ENCODE assay signal across 8 mouse cellular contexts in the genomic region with DNA sequence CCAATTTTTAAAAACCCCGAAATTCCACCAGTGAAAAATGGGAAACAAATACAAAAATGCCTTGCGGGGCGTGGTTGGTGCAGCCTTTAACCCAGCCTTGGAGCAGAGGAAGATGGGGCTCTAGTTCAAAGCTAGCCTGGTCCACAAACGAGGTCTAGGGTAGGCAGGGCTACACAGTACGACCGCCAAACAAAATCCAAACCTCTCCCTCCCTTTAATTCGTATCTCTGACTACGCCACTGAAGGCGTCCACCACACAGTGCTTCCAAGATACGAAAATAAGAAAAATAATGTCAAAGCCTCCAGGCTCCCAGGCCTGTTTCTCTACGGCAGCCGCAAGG. TPM values are rescaled to one million over a fixed set of nuclear protein-coding genes. Genes with fewer than 3 reads are reported as not detected.
DNase-seq lines count a peak whose midpoint lies in the region; ATAC-seq and TF ChIP-seq lines count a peak whose summit lies in the region.

No protein-coding gene starts in this region.

- H3K4me2 ChIP-seq in embryonic facial prominence, embryonic 13.5 days: peak overlapping the region; percentile 60
- H3K4me2 ChIP-seq in intestine, postnatal 0 days (replicated peaks; ENCODE audit: low read depth): peak overlapping the region; percentile 79
- H3K4me2 ChIP-seq in neural tube, embryonic 12.5 days (replicated peaks): peak overlapping the region; percentile 64

- H3K9me3 ChIP-seq in embryonic facial prominence, embryonic 13.5 days: no peaks in the 10 kb centered on the region
- no peaks in the 10 kb centered on the region for H3K9me3 ChIP-seq in intestine, postnatal 0 days (ENCODE audit: control insufficient read depth)
- H3K9me3 ChIP-seq in neural tube, embryonic 12.5 days: no peaks in the 10 kb centered on the region

- DNase-seq in liver, adult 2 months (ENCODE audit: extremely low read depth, low read depth, low spot score): no peak
- DNase-seq in liver: no peak
- DNase-seq in right cerebral cortex, adult 2 months (ENCODE audit: low spot score in 2 of 2): no peak
- no peak for DNase-seq in layer of hippocampus, adult 9-10 months (ENCODE audit: low spot score)
- DNase-seq in embryo, embryonic 11 days: no peak

- peak overlapping the region; percentile 92 for H3K4me3 ChIP-seq in liver, adult 2 months (ENCODE audit: insufficient read depth, low read depth, low read length)
- H3K4me3 ChIP-seq in embryonic facial prominence, embryonic 13.5 days: peak overlapping the region; percentile 80
- peak overlapping the region; percentile 88 for H3K4me3 ChIP-seq in intestine, postnatal 0 days (ENCODE audit: low read depth, low read length)
- H3K4me3 ChIP-seq in neural tube, embryonic 12.5 days: peak overlapping the region; percentile 80

- no peak for TF ChIP-seq CTCF in liver, adult 2 months (IDR thresholded peaks at IDR 0.05; ENCODE audit: low read depth, low read length)
- TF ChIP-seq CTCF in intestine, postnatal 0 days (IDR thresholded peaks at IDR 0.05; ENCODE audit: low read depth): no peak

- H3K4me1 ChIP-seq in liver, adult 2 months (ENCODE audit: control insufficient read depth, insufficient read depth, low read length): peaks cover 6% of the 10 kb centered on the region; the same call in 1 of the 2 replicates
- H3K4me1 ChIP-seq in embryonic facial prominence, embryonic 13.5 days: peaks cover 14% of the 10 kb centered on the region
- H3K4me1 ChIP-seq in intestine, postnatal 0 days (replicated peaks; ENCODE audit: control insufficient read depth, insufficient read depth, low read length): 0 out of 2 replicates have a peak, but pooled peaks cover 3% of the 10 kb centered on the region
- H3K4me1 ChIP-seq in neural tube, embryonic 12.5 days: peaks cover 20% of the 10 kb centered on the region

- H3K36me3 ChIP-seq in liver, adult 2 months (ENCODE audit: control insufficient read depth, insufficient read depth, low read length): peaks cover 12% of the 10 kb centered on the region
- peaks cover 31% of the 10 kb centered on the region for H3K36me3 ChIP-seq in embryonic facial prominence, embryonic 13.5 days
- H3K36me3 ChIP-seq in intestine, postnatal 0 days (ENCODE audit: control insufficient read depth, insufficient read depth): peaks cover 17% of the 10 kb centered on the region
- peaks cover 30% of the 10 kb centered on the region for H3K36me3 ChIP-seq in neural tube, embryonic 12.5 days

- no peaks in the 10 kb centered on the region for H3K27me3 ChIP-seq in liver, adult 2 months (ENCODE audit: control insufficient read depth, insufficient read depth, low read length)
- H3K27me3 ChIP-seq in embryonic facial prominence, embryonic 13.5 days: no peaks in the 10 kb centered on the region
- H3K27me3 ChIP-seq in intestine, postnatal 0 days (replicated peaks; ENCODE audit: control insufficient read depth, insufficient read depth, low read length): no peaks in the 10 kb centered on the region
- no peaks in the 10 kb centered on the region for H3K27me3 ChIP-seq in neural tube, embryonic 12.5 days (replicated peaks)

- H3K79me2 ChIP-seq in liver, adult 2 months (ENCODE audit: control insufficient read depth, insufficient read depth, low read length): peaks cover 3% of the 10 kb centered on the region; the same call in 1 of the 2 replicates

- peak overlapping the region; percentile 84 for H3K9ac ChIP-seq in liver, adult 2 months (ENCODE audit: low read depth, low read length)
- peak overlapping the region; percentile 86 for H3K9ac ChIP-seq in embryonic facial prominence, embryonic 13.5 days
- H3K9ac ChIP-seq in intestine, postnatal 0 days (ENCODE audit: low read depth, low read length): peak overlapping the region; percentile 64
- H3K9ac ChIP-seq in neural tube, embryonic 12.5 days: peak overlapping the region; percentile 76

- 1% methylated on average over 12 of the region's 12 CpGs for WGBS in liver, adult 2 months
- WGBS in embryonic facial prominence, embryonic 13.5 days: under 1% methylated on average over 12 of the region's 12 CpGs
- under 1% methylated on average over 12 of the region's 12 CpGs for WGBS in intestine, postnatal 0 days
- under 1% methylated on average over 12 of the region's 12 CpGs for WGBS in neural tube, embryonic 12.5 days

- peak; percentile 12; the same call in 1 of the 2 replicates for ATAC-seq in embryonic facial prominence, embryonic 13.5 days (ENCODE audit: insufficient number of reproducible peaks, insufficient read depth, low FRiP score, low TSS enrichment, low read depth)
- ATAC-seq in intestine, postnatal 0 days: peak; percentile 8; the same call in 1 of the 2 replicates
- ATAC-seq in neural tube, embryonic 12.5 days (ENCODE audit: low FRiP score, low read depth): peak; percentile 68

- H3K27ac ChIP-seq in liver, adult 2 months (replicated peaks; ENCODE audit: insufficient read depth, low read depth, low read length): peak overlapping the region; percentile 49; the same call in 1 of the 2 replicates
- peak overlapping the region; percentile 91 for H3K27ac ChIP-seq in embryonic facial prominence, embryonic 13.5 days
- H3K27ac ChIP-seq in intestine, postnatal 0 days (ENCODE audit: low read depth, low read length): peak overlapping the region; percentile 90; the same call in 1 of the 2 replicates
- H3K27ac ChIP-seq in neural tube, embryonic 12.5 days: no peak overlapping the region

- TF ChIP-seq POLR2A in liver, adult 2 months (IDR thresholded peaks at IDR 0.05; ENCODE audit: extremely low read depth, insufficient read depth, low read length): no peak

RNA-seq across cellular contexts. Expression of a gene that starts 0.4 kb away (rescaled TPM):
- 5.3 and 7.5 TPM in 2 replicates for total RNA-seq in liver, adult 2 months (2014; rRNA removed)
- 2.5 and 5.0 TPM in 2 replicates for polyA plus RNA-seq in liver, adult 2 months (2012; rRNA removed)
- 51.6 and 55.4 TPM in 2 replicates for polyA plus RNA-seq in embryonic facial prominence, embryonic 13.5 days (2015; fragmentation: Nextera tagmentation; extraction: Ambion mirVana)
- 7.3 and 8.5 TPM in 2 replicates for polyA plus RNA-seq in intestine, postnatal 0 days (2015; fragmentation: Nextera tagmentation; extraction: Ambion mirVana)
- polyA plus RNA-seq in neural tube, embryonic 12.5 days (2016; fragmentation: Nextera tagmentation; extraction: Ambion mirVana): 40.1 and 45.6 TPM in 2 replicates

RNA-seq across cellular contexts. Expression of a gene that starts 0.9 kb away (rescaled TPM):
- total RNA-seq in liver, adult 2 months (2014; rRNA removed): 6.9 and 9.8 TPM in 2 replicates
- polyA plus RNA-seq in liver, adult 2 months (2012; rRNA removed): 4.2 and 6.8 TPM in 2 replicates
- polyA plus RNA-seq in embryonic facial prominence, embryonic 13.5 days (2015; fragmentation: Nextera tagmentation; extraction: Ambion mirVana): 89.2 and 98.8 TPM in 2 replicates
- polyA plus RNA-seq in intestine, postnatal 0 days (2015; fragmentation: Nextera tagmentation; extraction: Ambion mirVana): 107 and 120 TPM in 2 replicates
- polyA plus RNA-seq in neural tube, embryonic 12.5 days (2016; fragmentation: Nextera tagmentation; extraction: Ambion mirVana): 69.5 and 69.8 TPM in 2 replicates

Comparison
In these comparisons a context has a peak if more than half of its experiments do, and no peak if none do; other contexts are left out.
1. ATAC-seq: peak in every context shown above with its lines; median percentile 68 in neural tube, embryonic 12.5 days; 12 in embryonic facial prominence, embryonic 13.5 days; 8 in intestine, postnatal 0 days.